Mouse (Mus musculus) heart, adult 2 months (tissue): ENCODE measurements around the gene Cemip2. TPM values are rescaled to one million over a fixed set of nuclear protein-coding genes. Genes with fewer than 3 reads are reported as not detected.

Experiments
- DNase-seq, 2 experiments: peaks; one replicate each; pipeline ENCODE4 v3.0.0; 2021
- H3K27ac ChIP-seq: fragments of 200-600 bp; 2 replicates; pipeline ENCODE4 v1.8.1; 2022
- H3K27me3 ChIP-seq: fragments of 200-500 bp; 2 replicates; pipeline ENCODE4 v1.6.1; 2012; ENCODE audit warnings: mild to moderate bottlenecking, low read length, inconsistent platforms, mixed read lengths; ENCODE audit not compliant: control insufficient read depth, insufficient read depth
- H3K36me3 ChIP-seq: fragments of 200-500 bp; 2 replicates; pipeline ENCODE4 v1.6.1; 2012; ENCODE audit warnings: low read length, inconsistent platforms; ENCODE audit not compliant: control insufficient read depth, insufficient read depth
- H3K4me1 ChIP-seq: fragments of 200-500 bp; 2 replicates; pipeline ENCODE4 v1.6.1; 2011; ENCODE audit warnings: low read length; ENCODE audit not compliant: control insufficient read depth, insufficient read depth
- H3K4me3 ChIP-seq: fragments of 200-600 bp; 2 replicates; pipeline ENCODE4 v1.8.1; 2022
- H3K79me2 ChIP-seq: fragments of 200-500 bp; replicated peaks from 2 replicates; pipeline ENCODE4 v1.6.1; 2012; ENCODE audit warnings: mild to moderate bottlenecking, inconsistent platforms, low read length, moderate library complexity, mixed read lengths; ENCODE audit not compliant: control insufficient read depth, insufficient read depth
- H3K9ac ChIP-seq: fragments of 200-500 bp; 2 replicates; pipeline ENCODE4 v1.6.1; 2012; ENCODE audit warnings: low read depth, mild to moderate bottlenecking, control low read depth, inconsistent platforms, low read length, mixed read lengths
- CTCF ChIP-seq: fragments of 200-600 bp; IDR thresholded peaks from 2 replicates; pipeline ENCODE4 v1.8.1; 2022; ENCODE audit warnings: antibody characterized with exemption, mild to moderate bottlenecking, moderate library complexity
- EP300 ChIP-seq: fragments of 200-500 bp; IDR thresholded peaks from 2 replicates; pipeline ENCODE4 v1.6.1; 2011; ENCODE audit warnings: low read depth, low read length, control low read depth; ENCODE audit not compliant: insufficient read depth
- POLR2A ChIP-seq: fragments of 200-500 bp; IDR thresholded peaks from 2 replicates; pipeline ENCODE4 v1.6.1; 2011; ENCODE audit warnings: mild to moderate bottlenecking, low read depth, low read length, control low read depth; ENCODE audit not compliant: insufficient read depth
- WGBS: fragments of 180-500 bp; shearing (Covaris S2); methylation state at CpG from one replicate; pipeline ENCODE4 v1.1.7; 2018; 5-methylcytosine and 5-hydroxymethylcytosine counted together
- intact Hi-C: fragments of 180-260 bp; cut with DNase I; formaldehyde crosslinking; loops from one replicate; pipeline ENCODE4 v1.15.1; 2025
- long read RNA-seq: library from polyadenylated mRNA; stranded (forward); transcript quantifications from one replicate; pipeline ENCODE4 v2.0.0, GENCODE M21; 2021
- polyA plus RNA-seq: library from polyadenylated mRNA; depleted of rRNA; stranded (reverse); fragments of >200 nt; gene quantifications from 2 replicates; pipeline ENCODE4 v1.2.3, GENCODE M21; 2012; rRNA removed
- total RNA-seq, 2 experiments: library from RNA; stranded (reverse); gene quantifications; 2 replicates each; pipeline ENCODE4 v1.2.3; 2021

Gene Cemip2
- total RNA-seq, result 10 to 100 TPM; 10.7 to 11.7 TPM
- polyA plus RNA-seq, result 4.5 and 5.8 TPM in 2 replicates
- long read RNA-seq, full-length matches to known transcripts, result 2 of 3 reads
- long read RNA-seq, partial matches to known transcripts, result 0 of 3 reads
- long read RNA-seq, other reads (novel, unspliced or antisense), result 1 of 3 reads

DNA sequence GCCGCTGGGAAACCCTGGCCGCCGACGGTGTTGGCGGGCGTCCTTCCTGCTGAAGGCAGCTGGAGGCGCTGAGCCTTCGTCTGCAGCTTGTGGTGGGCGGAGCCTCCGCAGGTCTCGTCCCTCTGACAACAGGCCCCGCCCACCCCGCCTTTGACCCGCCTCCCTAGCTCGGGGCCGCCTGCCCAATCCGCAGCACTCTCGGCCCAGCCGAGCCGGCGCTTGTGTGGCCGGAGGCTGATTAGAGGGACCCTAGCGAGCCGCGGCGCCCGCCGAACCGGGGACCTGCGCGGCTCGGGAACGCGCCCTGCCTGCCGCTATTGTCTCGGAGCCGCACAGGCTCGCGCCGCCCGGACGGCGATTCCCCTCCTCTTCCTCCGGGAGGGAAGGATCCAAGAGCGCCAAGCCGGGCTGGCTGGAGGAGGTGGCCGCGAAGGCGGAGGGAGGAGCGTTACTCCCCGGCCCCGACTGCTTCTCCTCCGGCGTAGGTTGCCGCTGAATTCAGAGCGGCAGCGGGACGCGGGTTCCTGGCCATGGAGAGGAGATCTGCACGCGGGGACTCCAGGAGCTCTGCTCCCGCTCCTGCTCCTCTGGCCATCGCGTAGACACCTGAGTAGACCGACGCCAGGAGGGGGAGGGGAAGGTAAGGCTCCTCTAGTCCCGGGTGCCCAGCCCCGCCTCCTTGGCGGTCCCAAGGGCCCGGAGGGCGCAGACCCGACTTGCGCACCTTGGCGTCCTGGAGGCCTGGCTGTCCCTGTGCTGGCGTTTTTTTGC is at the start of gene Cemip2:
Gene Cemip2, plus strand, starts transcription at position 196 of the 771 bp plus-strand sequence.
- TF ChIP-seq EP300 (no peak; the same call in 1 of the 2 replicates), POLR2A (peak; percentile 90), CTCF (peak; percentile 81)
- no peaks in the 10 kb centered on the region; the same call in 1 of the 2 replicates for H3K79me2 ChIP-seq
- H3K4me1 ChIP-seq, result peaks cover 6% of the 10 kb centered on the region
- H3K4me3 ChIP-seq, result peak within 1 kb of the TSS; percentile 99
- no peaks in the 10 kb centered on the region for H3K27me3 ChIP-seq
- H3K36me3 ChIP-seq, result no peaks in the 10 kb centered on the region
- peak; percentile 97 for DNase-seq
- intact Hi-C loops, result loop anchor here (5.0 kb wide), 1 partner anchor 44 kb away; no protein-coding TSS in a partner anchor
- WGBS, result under 1% methylated on average over 75 of the region's 75 CpGs
- peak within 1 kb of the TSS; percentile 85 for H3K9ac ChIP-seq
- H3K27ac ChIP-seq, result peak within 1 kb of the TSS; percentile 88

DNA sequence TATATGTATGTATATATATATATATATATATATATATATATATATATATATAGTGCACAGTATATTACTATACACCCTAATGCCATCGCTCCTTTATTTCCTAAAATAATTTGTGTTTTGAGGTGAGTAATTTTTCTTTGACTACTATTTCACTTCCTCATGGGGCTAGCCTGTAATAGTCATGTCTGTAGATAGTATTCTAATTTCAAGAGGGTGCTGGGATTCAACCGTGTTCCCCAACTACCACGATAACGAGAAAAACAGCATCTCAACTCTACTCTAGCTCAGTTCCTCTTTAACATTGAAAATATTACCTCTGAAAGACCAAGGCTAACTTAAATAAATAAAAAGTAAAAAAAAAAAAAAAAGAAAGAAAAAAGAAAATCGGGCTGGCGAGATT is 49.8 kb upstream of the Cemip2 start:
- intact Hi-C loops, result no loop called here
- Histone ChIP-seq H3K9ac (no peak overlapping the region), H3K79me2 (no peaks in the 10 kb centered on the region), H3K27ac (no peak overlapping the region), H3K27me3 (no peaks in the 10 kb centered on the region), H3K4me3 (no peak overlapping the region), H3K4me1 (no peaks in the 10 kb centered on the region), H3K36me3 (no peaks in the 10 kb centered on the region)
- no peak for TF ChIP-seq EP300
- no peak for TF ChIP-seq POLR2A
- TF ChIP-seq CTCF, result no peak
- WGBS, result 94% methylated on average over 6 of the region's 6 CpGs
- no peak for DNase-seq

DNA sequence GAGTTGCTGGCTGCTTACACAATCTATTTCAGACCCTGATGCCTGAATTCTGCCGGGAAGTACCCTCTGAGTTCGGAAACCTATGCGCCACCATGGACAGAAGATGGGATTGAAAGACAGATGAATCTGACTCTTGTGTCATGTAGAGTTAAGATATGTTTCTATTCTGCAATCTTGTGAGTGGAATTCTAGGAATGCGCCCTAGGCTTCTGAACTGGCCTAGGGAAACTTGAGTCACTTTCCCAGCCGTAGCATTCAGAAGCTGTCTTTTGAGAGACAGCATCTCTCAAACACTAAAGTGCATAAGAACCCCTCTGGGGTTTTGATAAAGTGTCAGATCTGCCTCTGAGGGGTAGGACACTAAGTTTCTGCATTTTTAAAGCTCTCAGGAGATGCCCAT is 46.3 kb upstream of the Cemip2 start:
- DNase-seq, result no peak
- Histone ChIP-seq H3K27me3 (no peaks in the 10 kb centered on the region), H3K4me3 (no peak overlapping the region), H3K79me2 (no peaks in the 10 kb centered on the region), H3K36me3 (no peaks in the 10 kb centered on the region), H3K4me1 (no peaks in the 10 kb centered on the region), H3K27ac (no peak overlapping the region), H3K9ac (no peak overlapping the region)
- 82% methylated on average over 5 of the region's 5 CpGs for WGBS
- TF ChIP-seq EP300 (no peak), POLR2A (no peak)
- intact Hi-C loops, result loop anchor here (10.0 kb wide), 1 partner anchor 697 kb away; no protein-coding TSS in a partner anchor

DNA sequence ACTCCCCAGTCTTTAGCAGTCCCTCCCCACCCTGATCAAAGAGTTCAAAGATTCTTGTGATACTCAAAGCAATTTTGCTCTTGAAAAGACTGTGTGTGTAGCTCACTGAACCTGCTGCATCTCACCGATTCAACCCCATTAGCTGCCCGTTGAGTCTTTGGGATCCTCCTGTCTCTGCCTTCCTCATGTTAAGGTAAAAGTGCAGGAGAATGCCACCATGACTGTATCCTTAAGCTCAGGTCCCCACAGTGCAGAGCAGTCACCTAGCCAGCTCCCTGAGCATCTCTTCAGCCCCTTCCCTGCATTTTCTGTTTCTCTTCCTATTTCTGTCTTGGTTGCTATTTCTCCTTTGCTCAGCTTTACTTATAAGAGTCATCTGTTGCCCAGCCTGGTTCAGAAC is 45.0 kb upstream of the Cemip2 start:
- Histone ChIP-seq H3K27me3 (no peaks in the 10 kb centered on the region), H3K4me3 (no peak overlapping the region), H3K79me2 (no peaks in the 10 kb centered on the region), H3K27ac (no peak overlapping the region), H3K9ac (no peak overlapping the region), H3K4me1 (no peaks in the 10 kb centered on the region), H3K36me3 (no peaks in the 10 kb centered on the region)
- WGBS, result 98% methylated on average over 2 of the region's 2 CpGs
- no peak for TF ChIP-seq CTCF
- TF ChIP-seq POLR2A, result no peak
- no peak for TF ChIP-seq EP300
- intact Hi-C loops, result loop anchor here (10.0 kb wide), 1 partner anchor 698 kb away; no protein-coding TSS in a partner anchor
- DNase-seq, result no peak

DNA sequence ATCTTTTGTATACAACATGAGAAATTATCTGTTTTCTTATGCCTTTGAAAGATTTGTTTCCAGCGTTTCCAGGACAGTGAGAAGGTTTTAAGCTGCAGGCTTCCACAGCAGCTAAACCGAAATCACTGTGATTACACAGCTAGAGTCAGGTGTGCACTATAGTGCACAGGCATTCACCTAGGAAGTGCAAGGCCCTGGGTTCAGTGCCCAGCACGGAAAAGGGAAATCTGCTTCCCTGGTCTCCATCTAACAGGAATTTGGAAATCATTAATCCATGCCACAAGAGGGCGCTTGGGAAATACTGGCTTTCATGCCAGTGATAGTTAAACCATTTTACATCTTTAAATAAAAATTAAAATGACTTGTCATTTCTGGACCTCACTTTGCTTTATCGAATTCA is 44.0 kb upstream of the Cemip2 start:
- no peaks in the 10 kb centered on the region for H3K36me3 ChIP-seq
- no peaks in the 10 kb centered on the region for H3K27me3 ChIP-seq
- intact Hi-C loops, result loop anchor here (2.0 to 10.0 kb wide), 3 partner anchors 209 to 699 kb away; no protein-coding TSS in a partner anchor
- no peaks in the 10 kb centered on the region for H3K79me2 ChIP-seq
- TF ChIP-seq CTCF (peak; percentile 79), EP300 (no peak)
- DNase-seq, result no peak
- no peak overlapping the region for H3K27ac ChIP-seq
- peaks cover 2% of the 10 kb centered on the region; the same call in 1 of the 2 replicates for H3K4me1 ChIP-seq
- no peak overlapping the region for H3K9ac ChIP-seq
- H3K4me3 ChIP-seq, result no peak overlapping the region
- WGBS, result 30% methylated on average over 5 of the region's 5 CpGs

DNA sequence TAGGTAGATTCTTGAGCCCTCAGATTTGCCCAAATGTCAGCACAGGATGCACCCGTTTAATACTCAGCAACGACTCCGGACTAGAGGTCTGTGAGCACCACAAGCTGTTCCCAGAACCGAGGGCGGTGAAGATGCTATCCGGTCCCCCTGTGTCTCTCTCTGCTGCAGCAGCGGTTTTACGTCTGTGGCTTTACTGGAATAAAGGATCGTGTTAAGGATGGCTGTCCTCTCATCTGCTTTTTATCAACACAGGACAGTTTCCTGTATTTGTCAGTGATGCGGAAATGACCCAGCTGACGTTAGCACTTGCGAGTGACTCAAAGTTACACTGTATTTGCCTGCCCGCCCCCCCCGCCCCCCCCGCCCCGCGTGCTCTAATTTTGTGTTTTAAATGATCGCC is 40.7 kb upstream of the Cemip2 start:
- Histone ChIP-seq H3K27me3 (no peaks in the 10 kb centered on the region), H3K4me1 (peaks cover 2% of the 10 kb centered on the region; the same call in 1 of the 2 replicates), H3K36me3 (no peaks in the 10 kb centered on the region), H3K9ac (peak overlapping the region; percentile 3; the same call in 1 of the 2 replicates), H3K4me3 (peak overlapping the region; percentile 32), H3K79me2 (no peaks in the 10 kb centered on the region), H3K27ac (peak overlapping the region; percentile 78)
- intact Hi-C loops, result loop anchor here (1.0 to 10.0 kb wide), 3 partner anchors 10 to 703 kb away; partner anchors contain the start of genes 1110059E24Rik and Abhd17b
- 27% methylated on average over 18 of the region's 18 CpGs for WGBS
- peak; percentile 45 to 54 for DNase-seq
- no peak for TF ChIP-seq CTCF
- no peak for TF ChIP-seq POLR2A
- no peak for TF ChIP-seq EP300
